Mouse (Mus musculus): ENCODE measurements at regions not wholly inside any gene's neighbourhood (a gene's known extent, or its start where the extent isn't known, plus 50 kb on each side); places are given as distances from the start of the nearest gene placed in this dataset.

GRCm38 (mm10) chr5:111639476-111640287 is 94.0 kb upstream of the Gm26897 start:
- no peak for TF ChIP-seq POLR2A (IDR thresholded peaks at IDR 0.05; ENCODE audit: borderline replicate concordance, extremely low read depth, low read depth, low read length)
- TF ChIP-seq CTCF (IDR thresholded peaks at IDR 0.05; ENCODE audit: insufficient read depth, low read length), result no peak
